Mouse (Mus musculus): ENCODE measurements around the gene Hmx2. TPM values are rescaled to one million over a fixed set of nuclear protein-coding genes. Genes with fewer than 3 reads are reported as not detected.

Hmx2 gene
- polyA plus RNA-seq, 1 experiment from 2014 or later, result 1.3 TPM

DNA sequence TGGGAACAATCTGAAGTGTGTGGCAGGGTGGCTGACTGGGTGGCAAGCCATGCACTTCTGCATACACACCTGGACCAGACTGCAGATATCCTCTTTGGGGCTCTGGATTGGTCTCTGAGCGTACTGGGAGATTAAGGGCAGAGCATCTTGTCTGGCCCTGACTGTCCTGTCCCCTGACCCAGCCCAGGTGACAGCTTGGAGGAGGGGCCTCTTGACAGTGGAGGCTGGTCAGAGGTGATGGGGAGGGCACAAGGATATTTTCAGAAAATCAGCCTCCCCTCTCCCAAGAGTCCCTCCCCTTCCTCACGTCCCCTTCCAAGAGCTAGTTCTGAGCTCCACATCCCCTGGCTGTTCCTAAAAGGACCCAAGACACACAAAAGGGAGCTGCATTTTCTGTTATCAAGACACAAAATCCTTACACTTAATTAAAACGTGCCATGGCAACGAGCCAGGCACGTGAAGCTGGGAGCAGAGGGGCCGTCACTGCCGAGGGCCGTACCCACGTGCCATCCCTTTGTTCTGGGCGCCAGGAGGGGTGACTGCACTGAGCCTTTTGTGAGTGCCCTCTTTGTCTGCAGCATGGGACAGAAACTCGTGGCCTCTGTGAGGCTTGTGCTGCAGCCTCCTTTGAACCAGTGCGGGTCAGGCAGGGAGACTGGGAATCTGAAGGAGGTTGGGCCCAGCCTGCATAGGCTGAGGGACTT lies 49.4 kb downstream of the Hmx2 start:
- H3K4me3 ChIP-seq (ENCODE audit: low read length), result no peak overlapping the region
- peak overlapping the region; percentile 29 for H3K9ac ChIP-seq (ENCODE audit: low read depth, low read length)
- WGBS, result 8% methylated on average over 12 of the region's 12 CpGs
- peak; percentile 64; the same call in 1 of the 2 replicates for ATAC-seq
- peaks cover 2% of the 10 kb centered on the region; the same call in 1 of the 2 replicates for H3K27me3 ChIP-seq (replicated peaks; ENCODE audit: control insufficient read depth, insufficient read depth, low read length)
- H3K36me3 ChIP-seq (ENCODE audit: control insufficient read depth, insufficient read depth, low read length), result no peaks in the 10 kb centered on the region
- peak overlapping the region; percentile 27 for H3K4me2 ChIP-seq (ENCODE audit: low read length)
- H3K9me3 ChIP-seq (ENCODE audit: control insufficient read depth, low read length), result no peaks in the 10 kb centered on the region
- peaks cover 9% of the 10 kb centered on the region for H3K4me1 ChIP-seq (ENCODE audit: control insufficient read depth, insufficient read depth, low read depth, low read length)
- no peak overlapping the region for H3K27ac ChIP-seq (ENCODE audit: low read depth, low read length)

DNA sequence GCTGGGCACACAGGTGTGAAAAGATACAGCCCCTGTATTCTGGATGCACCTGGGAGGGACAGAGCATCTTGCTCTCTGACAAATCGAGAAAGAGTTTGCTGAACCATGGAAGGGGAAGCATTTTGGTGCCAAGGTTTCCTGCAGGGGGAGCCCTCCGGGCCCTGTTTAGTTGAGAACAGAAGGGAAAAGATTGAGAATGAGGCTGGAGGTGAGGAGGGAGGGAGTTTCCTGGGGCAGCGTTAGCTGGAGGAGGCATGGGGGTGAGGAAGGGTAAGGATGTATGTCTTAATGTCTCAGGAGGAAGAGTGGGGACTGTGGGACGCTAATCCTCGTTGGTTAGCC lies 49.9 kb downstream of the Hmx2 start:
- WGBS, result 3% methylated on average over 5 of the region's 5 CpGs
- Histone ChIP-seq H3K4me1 (ENCODE audit: control insufficient read depth, insufficient read depth, low read depth, low read length) (peaks cover 9% of the 10 kb centered on the region), H3K27ac (ENCODE audit: low read depth, low read length) (no peak overlapping the region), H3K9me3 (ENCODE audit: control insufficient read depth, low read length) (no peaks in the 10 kb centered on the region), H3K36me3 (ENCODE audit: control insufficient read depth, insufficient read depth, low read length) (no peaks in the 10 kb centered on the region), H3K9ac (ENCODE audit: low read depth, low read length) (peak overlapping the region; percentile 29), H3K27me3 (replicated peaks; ENCODE audit: control insufficient read depth, insufficient read depth, low read length) (peaks cover 2% of the 10 kb centered on the region; the same call in 1 of the 2 replicates), H3K4me3 (ENCODE audit: low read length) (no peak overlapping the region), H3K4me2 (ENCODE audit: low read length) (peak overlapping the region; percentile 27)
- ATAC-seq, result no peak

DNA sequence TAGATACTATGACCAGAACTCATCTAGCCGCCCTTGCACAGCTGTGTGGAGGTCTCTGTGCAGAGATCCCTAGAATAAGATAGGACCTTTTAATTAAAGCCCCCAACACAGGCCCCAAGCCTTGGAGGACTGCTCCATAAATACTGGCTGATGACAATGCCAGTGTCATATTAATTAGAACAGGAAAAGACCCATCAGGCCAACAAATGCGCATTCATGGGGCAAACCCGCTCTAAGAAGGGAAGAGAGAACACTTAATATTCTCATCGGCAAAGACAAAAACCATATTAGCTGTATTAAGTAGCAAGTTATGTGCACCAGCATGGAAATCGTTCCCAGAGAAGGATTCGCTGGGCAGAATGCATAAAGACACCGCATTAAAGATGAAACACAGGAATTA lies 53.5 kb downstream of the Hmx2 start:
- no peak overlapping the region for H3K4me3 ChIP-seq (ENCODE audit: low read length)
- peaks cover 2% of the 10 kb centered on the region; the same call in 1 of the 2 replicates for H3K27me3 ChIP-seq (replicated peaks; ENCODE audit: control insufficient read depth, insufficient read depth, low read length)
- 70% methylated on average over 7 of the region's 7 CpGs for WGBS
- no peak overlapping the region for H3K4me2 ChIP-seq (ENCODE audit: low read length)
- H3K9me3 ChIP-seq (ENCODE audit: control insufficient read depth, low read length), result no peaks in the 10 kb centered on the region
- ATAC-seq, result no peak
- H3K27ac ChIP-seq (ENCODE audit: low read depth, low read length), result no peak overlapping the region
- H3K9ac ChIP-seq (ENCODE audit: low read depth, low read length), result no peak overlapping the region
- H3K36me3 ChIP-seq (ENCODE audit: control insufficient read depth, insufficient read depth, low read length), result no peaks in the 10 kb centered on the region
- H3K4me1 ChIP-seq (ENCODE audit: control insufficient read depth, insufficient read depth, low read depth, low read length), result peaks cover 9% of the 10 kb centered on the region

- peaks cover 4% of the 10 kb centered on the region for H3K4me1 ChIP-seq (ENCODE audit: control insufficient read depth, insufficient read depth, low read depth, low read length)
- no peak overlapping the region for H3K27ac ChIP-seq (ENCODE audit: low read depth, low read length)
- no peaks in the 10 kb centered on the region for H3K9me3 ChIP-seq (ENCODE audit: control insufficient read depth, low read length)
- no peaks in the 10 kb centered on the region; the same call in 1 of the 2 replicates for H3K27me3 ChIP-seq (replicated peaks; ENCODE audit: control insufficient read depth, insufficient read depth, low read length)
- H3K4me2 ChIP-seq (ENCODE audit: low read length), result no peak overlapping the region
- 1% methylated on average over 7 of the region's 11 CpGs for WGBS
- no peak overlapping the region for H3K9ac ChIP-seq (ENCODE audit: low read depth, low read length)
- no peak overlapping the region for H3K4me3 ChIP-seq (ENCODE audit: low read length)
- H3K36me3 ChIP-seq (ENCODE audit: control insufficient read depth, insufficient read depth, low read length), result no peaks in the 10 kb centered on the region
- ATAC-seq, result no peak
These were observed 54.6 kb downstream of the Hmx2 start for GRCm38 (mm10) chr7:131603186-131603585.

DNA sequence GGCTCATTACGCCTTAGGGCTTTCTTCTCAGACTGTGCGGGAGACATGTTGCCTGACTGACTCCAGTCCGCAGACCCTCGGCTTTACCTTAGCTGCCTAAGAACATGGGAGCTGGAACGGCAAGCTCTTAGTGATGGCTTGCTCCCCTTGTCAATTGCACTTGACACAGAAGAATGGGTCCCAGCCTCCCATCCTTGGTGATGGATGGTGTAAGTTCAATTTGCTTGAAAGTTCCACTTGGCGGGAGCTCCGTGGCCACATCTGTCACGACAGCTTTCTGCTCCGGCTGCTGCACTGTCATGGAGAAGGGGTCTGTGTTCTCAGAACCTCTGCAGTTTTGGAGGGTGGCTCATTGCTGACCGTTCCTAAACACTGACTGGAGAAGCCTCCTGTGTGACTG lies 56.4 kb downstream of the Hmx2 start:
- no peaks in the 10 kb centered on the region for H3K4me1 ChIP-seq (ENCODE audit: control insufficient read depth, insufficient read depth, low read depth, low read length)
- whole genome bisulfite sequencing, result 78% methylated on average over 10 of the region's 10 CpGs
- no peak for ATAC-seq

GRCm38 (mm10) chr7:131605481-131605880 lies 56.9 kb downstream of the Hmx2 start:
- H3K4me2 ChIP-seq (ENCODE audit: low read length), result no peak overlapping the region
- H3K27me3 ChIP-seq (replicated peaks; ENCODE audit: control insufficient read depth, insufficient read depth, low read length), result no peaks in the 10 kb centered on the region; the same call in 1 of the 2 replicates
- no peak overlapping the region for H3K27ac ChIP-seq (ENCODE audit: low read depth, low read length)
- H3K4me3 ChIP-seq (ENCODE audit: low read length), result no peak overlapping the region
- H3K36me3 ChIP-seq (ENCODE audit: control insufficient read depth, insufficient read depth, low read length), result no peaks in the 10 kb centered on the region
- WGBS, result 54% methylated on average over 4 of the region's 4 CpGs
- ATAC-seq, result no peak
- H3K9me3 ChIP-seq (ENCODE audit: control insufficient read depth, low read length), result no peaks in the 10 kb centered on the region
- H3K9ac ChIP-seq (ENCODE audit: low read depth, low read length), result no peak overlapping the region
- no peaks in the 10 kb centered on the region for H3K4me1 ChIP-seq (ENCODE audit: control insufficient read depth, insufficient read depth, low read depth, low read length)

More for the DNA sequence above, 56.4 kb downstream of the Hmx2 start:
- Histone ChIP-seq H3K4me3 (ENCODE audit: low read length) (no peak overlapping the region), H3K9me3 (ENCODE audit: control insufficient read depth, low read length) (no peaks in the 10 kb centered on the region), H3K27me3 (replicated peaks; ENCODE audit: control insufficient read depth, insufficient read depth, low read length) (no peaks in the 10 kb centered on the region; the same call in 1 of the 2 replicates), H3K4me2 (ENCODE audit: low read length) (no peak overlapping the region), H3K9ac (ENCODE audit: low read depth, low read length) (no peak overlapping the region), H3K36me3 (ENCODE audit: control insufficient read depth, insufficient read depth, low read length) (no peaks in the 10 kb centered on the region), H3K27ac (ENCODE audit: low read depth, low read length) (no peak overlapping the region)

Other genes starting within 250 kb of the Hmx2 start
- not detected in 2 replicates for gene Cuzd1, start 226.5 kb upstream of the Hmx2 start, polyA plus RNA-seq (2015; fragmentation: Nextera tagmentation; extraction: Ambion mirVana)
- gene Fam24b, start 219.3 kb upstream of the Hmx2 start, polyA plus RNA-seq (2015; fragmentation: Nextera tagmentation; extraction: Ambion mirVana), result not detected in 2 replicates
- gene Fam24a, start 214.9 kb upstream of the Hmx2 start, polyA plus RNA-seq (2015; fragmentation: Nextera tagmentation; extraction: Ambion mirVana), result 0.35 TPM in 1 of 2 replicates, not detected in the other
- 29.0 and 33.9 TPM in 2 replicates for gene 2310057M21Rik, start 186.0 kb upstream of the Hmx2 start, polyA plus RNA-seq (2015; fragmentation: Nextera tagmentation; extraction: Ambion mirVana)
- gene Pstk, start 177.6 kb upstream of the Hmx2 start, polyA plus RNA-seq (2015; fragmentation: Nextera tagmentation; extraction: Ambion mirVana), result 51.8 and 57.9 TPM in 2 replicates
- gene Ikzf5, start 138.3 kb upstream of the Hmx2 start, polyA plus RNA-seq (2015; fragmentation: Nextera tagmentation; extraction: Ambion mirVana), result 9.6 and 11.4 TPM in 2 replicates
- 101 and 102 TPM in 2 replicates for gene Acadsb, start 138.2 kb upstream of the Hmx2 start, polyA plus RNA-seq (2015; fragmentation: Nextera tagmentation; extraction: Ambion mirVana)
- gene Hmx3, start 5.9 kb upstream of the Hmx2 start, polyA plus RNA-seq (2015; fragmentation: Nextera tagmentation; extraction: Ambion mirVana), result 0.84 and 0.99 TPM in 2 replicates
- gene Bub3, start 11.4 kb downstream of the Hmx2 start, polyA plus RNA-seq (2015; fragmentation: Nextera tagmentation; extraction: Ambion mirVana), result 149 and 162 TPM in 2 replicates

Data from hindbrain, embryonic 16.5 days (tissue).